Mouse (Mus musculus) liver, embryonic 15.5 days (tissue): ENCODE data around the gene Larp4. TPM values are rescaled to one million over a fixed set of nuclear protein-coding genes. Genes with fewer than 3 reads are reported as not detected.
"Not testable (repeated sequence)": the region's sequence is repeated elsewhere in the genome, so short reads cannot be mapped to it uniquely, and the experiment has no call there.

Experiments used
- ATAC-seq: fragments of 200-750 bp; cut with Nextera tagmentation; 2 replicates; pipeline ENCODE4 v1.8.0; 2017; ENCODE audit warnings: moderate number of reproducible peaks, mild to moderate bottlenecking, moderate library complexity; ENCODE audit not compliant: insufficient read depth
- H3K27ac ChIP-seq: fragments of 300-500 bp; sonication (generic); replicated peaks from 2 replicates; pipeline ENCODE4 v1.5.1; 2015; ENCODE audit warnings: mild to moderate bottlenecking, inconsistent platforms
- H3K27me3 ChIP-seq: fragments of 300-500 bp; sonication (generic); 2 replicates; pipeline ENCODE4 v1.6.1; 2015; ENCODE audit warnings: mild to moderate bottlenecking, inconsistent platforms
- H3K36me3 ChIP-seq: fragments of 300-500 bp; sonication (generic); replicated peaks from 2 replicates; pipeline ENCODE4 v1.6.1; 2015; ENCODE audit warnings: moderate library complexity, mild to moderate bottlenecking, inconsistent platforms
- H3K4me1 ChIP-seq: fragments of 300-500 bp; sonication (generic); replicated peaks from 2 replicates; pipeline ENCODE4 v1.6.1; 2015; ENCODE audit warnings: inconsistent platforms
- H3K4me2 ChIP-seq: fragments of 300-500 bp; sonication (generic); 2 replicates; pipeline ENCODE4 v1.6.1; 2015; ENCODE audit warnings: moderate library complexity, mild to moderate bottlenecking, inconsistent platforms
- H3K4me3 ChIP-seq: fragments of 300-500 bp; sonication (generic); replicated peaks from 2 replicates; pipeline ENCODE4 v1.5.1; 2015; ENCODE audit warnings: mild to moderate bottlenecking, inconsistent platforms
- H3K9ac ChIP-seq: fragments of 300-500 bp; sonication (generic); 2 replicates; pipeline ENCODE4 v1.6.1; 2015; ENCODE audit warnings: moderate library complexity, mild to moderate bottlenecking, inconsistent platforms
- H3K9me3 ChIP-seq: fragments of 300-500 bp; sonication (generic); replicated peaks from 2 replicates; pipeline ENCODE4 v1.6.1; 2016; ENCODE audit warnings: inconsistent platforms
- WGBS: fragments of 180-500 bp; shearing (Covaris S2); methylation state at CpG from one replicate; pipeline ENCODE4 v1.1.7; 2015; ENCODE audit warnings: mixed read lengths; ENCODE audit not compliant: insufficient replicate concordance; 5-methylcytosine and 5-hydroxymethylcytosine counted together
- polyA plus RNA-seq: library from polyadenylated mRNA; unstranded; fragments of >200 nt; fragmentation: Nextera tagmentation; extraction: Ambion mirVana; gene quantifications from 2 replicates; pipeline ENCODE4 v1.2.1, GENCODE M21; 2015

The Larp4 gene
- polyA plus RNA-seq, 1 experiment from 2014 or later = 15.9 TPM

DNA sequence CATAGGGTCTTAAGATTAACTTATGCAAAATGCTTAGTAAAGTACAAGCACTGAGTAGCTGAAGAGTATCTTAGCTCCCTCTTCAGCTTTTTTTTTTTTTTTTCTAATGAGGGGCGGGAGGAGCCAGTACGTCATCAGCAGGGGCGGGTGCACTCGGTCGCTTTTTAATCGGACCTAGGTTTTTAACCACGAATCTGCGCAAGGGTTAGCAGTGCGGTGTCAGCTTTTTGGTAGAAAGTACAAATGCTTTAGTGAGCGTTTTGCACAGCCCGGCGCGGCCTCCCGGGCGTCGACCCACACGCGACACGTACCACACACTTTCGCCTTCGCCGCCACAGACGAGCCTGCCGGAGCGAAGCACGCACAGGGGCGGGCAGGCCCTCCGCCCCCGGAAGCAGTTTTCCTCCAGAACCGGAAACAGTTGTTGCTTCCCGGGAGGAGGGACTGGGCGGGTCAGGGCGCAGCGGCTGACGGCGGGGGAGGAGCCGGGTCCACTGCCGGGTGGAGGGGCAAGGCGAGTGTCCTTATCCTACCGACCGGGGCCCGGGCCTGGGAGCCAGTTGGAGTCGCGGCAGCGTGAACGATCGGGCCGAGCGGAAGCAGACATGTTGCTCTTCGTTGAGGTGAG, 2.6 kb downstream of the Larp4 start:
- Histone ChIP-seq H3K27me3 (no peaks in the 10 kb centered on the region), H3K4me1 (peaks cover 38% of the 10 kb centered on the region), H3K4me3 (peak overlapping the region; percentile 99), H3K36me3 (no peaks in the 10 kb centered on the region), H3K9ac (peak overlapping the region; percentile 91), H3K9me3 (no peaks in the 10 kb centered on the region), H3K4me2 (peak overlapping the region; percentile 83), H3K27ac (peak overlapping the region; percentile 96)
- under 1% methylated on average over 50 of the region's 50 CpGs for WGBS
- peak; percentile 96 for ATAC-seq

GRCm38 (mm10) chr15:99972989-99973911, 3.4 kb downstream of the Larp4 start:
- peak; percentile 80 for ATAC-seq
- no peaks in the 10 kb centered on the region for H3K36me3 ChIP-seq
- H3K4me1 ChIP-seq = peaks cover 38% of the 10 kb centered on the region
- H3K9me3 ChIP-seq = no peaks in the 10 kb centered on the region
- H3K4me3 ChIP-seq = peak overlapping the region; percentile 99
- H3K4me2 ChIP-seq = peak overlapping the region; percentile 83
- H3K9ac ChIP-seq = peak overlapping the region; percentile 91
- H3K27me3 ChIP-seq = no peaks in the 10 kb centered on the region
- WGBS = under 1% methylated on average over 82 of the region's 84 CpGs
- peak overlapping the region; percentile 96 for H3K27ac ChIP-seq

DNA sequence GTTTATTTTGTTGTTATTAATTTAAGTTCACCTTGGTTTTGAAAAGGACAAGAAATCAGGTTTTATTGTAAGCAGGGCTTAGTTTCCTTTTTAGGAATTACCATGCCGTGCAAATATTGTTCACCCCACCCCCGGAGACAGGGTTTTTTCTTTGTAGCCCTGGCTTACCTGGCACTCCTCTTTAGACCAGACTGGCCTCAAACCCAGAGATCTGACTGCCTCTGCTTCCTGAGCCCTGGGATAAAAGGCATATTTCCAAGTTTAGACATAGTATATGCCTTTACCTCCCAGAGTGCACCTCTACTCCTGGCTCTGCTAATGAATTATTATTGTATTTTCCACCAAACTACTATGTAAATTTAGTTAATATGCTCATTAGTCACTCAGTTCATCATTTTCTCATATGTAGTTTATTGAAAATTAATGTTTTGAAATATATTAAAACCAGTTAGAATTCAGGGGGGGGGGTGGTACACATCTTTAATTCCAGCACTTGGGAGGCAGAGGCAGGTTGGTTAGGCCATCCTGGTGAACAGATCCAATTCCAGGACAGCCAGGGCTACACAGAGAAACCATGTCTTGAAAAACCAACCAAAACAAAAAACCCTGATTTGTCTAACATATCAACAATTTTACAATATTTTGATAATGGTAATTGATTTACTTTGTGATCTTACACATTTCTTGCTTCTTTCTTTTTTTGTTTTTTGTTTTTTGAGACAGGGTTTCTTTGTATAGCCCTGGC, 4.8 kb downstream of the Larp4 start:
- ATAC-seq = no peak
- Histone ChIP-seq H3K9ac (no peak overlapping the region), H3K27ac (no peak overlapping the region), H3K4me3 (peak overlapping the region; percentile 99), H3K4me1 (peaks cover 38% of the 10 kb centered on the region), H3K4me2 (peak overlapping the region; percentile 83), H3K27me3 (no peaks in the 10 kb centered on the region), H3K9me3 (no peaks in the 10 kb centered on the region), H3K36me3 (no peaks in the 10 kb centered on the region)
- 38% methylated on average over 2 of the region's 2 CpGs for WGBS

DNA sequence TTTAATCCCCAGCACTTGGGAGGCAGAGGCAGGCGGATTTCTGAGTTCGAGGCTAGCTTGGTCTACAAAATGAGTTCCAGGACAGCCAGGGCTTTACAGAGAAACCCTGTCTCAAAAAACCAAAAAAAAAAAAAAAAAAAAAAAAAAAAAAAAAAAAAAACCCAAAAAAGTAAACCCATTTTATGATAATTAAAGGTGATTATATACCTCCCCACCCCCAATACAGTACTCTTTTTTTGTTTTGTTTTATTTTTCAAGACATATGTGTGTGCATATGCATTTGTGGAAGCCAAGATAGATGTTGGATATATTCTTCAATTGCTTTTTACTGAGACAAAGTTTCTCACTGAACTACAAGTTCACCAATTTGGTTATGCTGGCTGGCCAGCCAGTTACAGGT, 6.3 kb downstream of the Larp4 start:
- H3K9me3 ChIP-seq, ATAC-seq, H3K4me2 ChIP-seq, H3K9ac ChIP-seq, H3K36me3 ChIP-seq, H3K27me3 ChIP-seq, H3K4me3 ChIP-seq, H3K27ac ChIP-seq: not testable (repeated sequence)
- peaks cover 33% of the 10 kb centered on the region for H3K4me1 ChIP-seq
- WGBS = 67% methylated on average over 2 of the region's 2 CpGs

GRCm38 (mm10) chr15:99979266-99979665, 9.4 kb downstream of the Larp4 start:
- Histone ChIP-seq H3K9ac (no peak overlapping the region), H3K36me3 (no peaks in the 10 kb centered on the region), H3K4me2 (no peak overlapping the region), H3K27ac (no peak overlapping the region), H3K27me3 (no peaks in the 10 kb centered on the region), H3K4me3 (no peak overlapping the region), H3K4me1 (peaks cover 22% of the 10 kb centered on the region), H3K9me3 (no peaks in the 10 kb centered on the region)
- no peak for ATAC-seq
- WGBS = 60% methylated on average over 1 of the region's 1 CpGs

- Histone ChIP-seq H3K4me3 (no peak overlapping the region), H3K27ac (no peak overlapping the region), H3K9me3 (no peaks in the 10 kb centered on the region), H3K27me3 (no peaks in the 10 kb centered on the region), H3K9ac (no peak overlapping the region), H3K4me1 (peaks cover 18% of the 10 kb centered on the region; the same call in 1 of the 2 replicates), H3K4me2 (no peak overlapping the region), H3K36me3 (no peaks in the 10 kb centered on the region)
- 74% methylated on average over 2 of the region's 2 CpGs for WGBS
- ATAC-seq = no peak
These were observed 9.8 kb downstream of the Larp4 start for GRCm38 (mm10) chr15:99979715-99980114.

- no peak for ATAC-seq
- H3K27ac ChIP-seq = no peak overlapping the region
- no peaks in the 10 kb centered on the region for H3K9me3 ChIP-seq
- H3K27me3 ChIP-seq = no peaks in the 10 kb centered on the region
- no peak overlapping the region for H3K4me2 ChIP-seq
- H3K4me3 ChIP-seq = no peak overlapping the region
- peaks cover 50% of the 10 kb centered on the region for H3K36me3 ChIP-seq
- WGBS = 93% methylated on average over 1 of the region's 1 CpGs
- no peak overlapping the region for H3K9ac ChIP-seq
- H3K4me1 ChIP-seq = no peaks in the 10 kb centered on the region
These were observed 23.2 kb downstream of the Larp4 start for GRCm38 (mm10) chr15:99993100-99993499.

- Histone ChIP-seq H3K27ac (no peak overlapping the region), H3K9me3 (no peaks in the 10 kb centered on the region), H3K36me3 (peaks cover 38% of the 10 kb centered on the region), H3K9ac (no peak overlapping the region), H3K27me3 (no peaks in the 10 kb centered on the region), H3K4me1 (no peaks in the 10 kb centered on the region), H3K4me2 (no peak overlapping the region), H3K4me3 (no peak overlapping the region)
- 80% methylated on average over 6 of the region's 6 CpGs for WGBS
- no peak for ATAC-seq
These were observed 27.4 kb downstream of the Larp4 start for GRCm38 (mm10) chr15:99997114-99997804.

- Histone ChIP-seq H3K4me2 (no peak overlapping the region), H3K9ac (no peak overlapping the region), H3K27me3 (no peaks in the 10 kb centered on the region), H3K4me3 (no peak overlapping the region), H3K4me1 (no peaks in the 10 kb centered on the region), H3K9me3 (no peaks in the 10 kb centered on the region), H3K36me3 (peaks cover 52% of the 10 kb centered on the region), H3K27ac (no peak overlapping the region)
- 85% methylated on average over 1 of the region's 1 CpGs for WGBS
- no peak for ATAC-seq
These were observed 29.5 kb downstream of the Larp4 start for GRCm38 (mm10) chr15:99999390-99999789.

GRCm38 (mm10) chr15:100004677-100005273, 34.9 kb downstream of the Larp4 start:
- H3K4me2 ChIP-seq = no peak overlapping the region
- peaks cover 79% of the 10 kb centered on the region for H3K36me3 ChIP-seq
- no peak overlapping the region for H3K27ac ChIP-seq
- no peak for ATAC-seq
- no peaks in the 10 kb centered on the region for H3K27me3 ChIP-seq
- 61% methylated on average over 7 of the region's 7 CpGs for WGBS
- no peaks in the 10 kb centered on the region for H3K4me1 ChIP-seq
- no peaks in the 10 kb centered on the region for H3K9me3 ChIP-seq
- H3K9ac ChIP-seq = no peak overlapping the region
- no peak overlapping the region for H3K4me3 ChIP-seq
